Mouse (Mus musculus) kidney, adult 8-10 months (tissue): Measurements from ENCODE around the gene AL607142.1.

Source experiments
- DNase-seq, 2 experiments: peaks; one replicate each; pipeline ENCODE4 v3.0.0; 2022

AL607142.1 gene

DNA sequence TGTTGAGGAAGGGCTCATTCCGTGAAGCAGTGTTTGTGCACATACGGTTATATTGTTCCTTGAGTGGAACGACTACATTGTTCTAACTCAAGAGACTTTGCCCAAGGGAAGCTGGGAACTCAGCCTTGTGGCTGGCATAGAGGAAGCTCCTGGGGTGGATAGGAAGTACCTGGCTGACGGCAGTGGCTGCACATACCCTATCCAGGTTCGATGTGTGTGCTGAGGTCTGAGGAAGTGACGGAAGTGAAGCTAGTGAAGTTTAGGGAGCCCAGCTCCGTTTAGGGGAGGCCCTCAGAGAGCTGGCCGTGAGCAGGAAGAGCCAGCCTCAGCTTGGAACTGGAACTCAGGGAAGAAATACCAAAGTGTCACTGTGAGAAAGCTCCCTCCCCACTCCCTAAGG is 43.0 kb downstream of the AL607142.1 start:
- no peak for DNase-seq

DNA sequence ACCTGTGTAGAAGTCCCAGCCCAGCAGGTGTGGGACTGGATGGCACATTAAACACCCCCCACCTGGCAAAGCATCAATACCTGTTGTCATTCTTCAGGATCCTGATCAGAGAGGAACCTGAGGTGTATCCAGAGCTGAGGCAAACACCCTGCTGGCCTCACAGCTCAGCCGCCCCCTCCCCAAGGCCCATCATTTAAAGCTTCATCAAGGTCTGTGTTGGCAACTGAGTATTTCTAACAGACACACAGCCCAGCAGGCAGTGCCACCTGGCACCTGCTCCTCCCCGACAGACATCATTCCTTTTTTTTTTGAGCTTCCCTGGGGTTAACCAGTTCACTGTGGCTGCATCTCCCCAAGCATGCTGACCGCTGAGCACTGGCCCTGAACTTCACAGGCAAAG is 50.7 kb downstream of the AL607142.1 start:
- DNase-seq = no peak

DNA sequence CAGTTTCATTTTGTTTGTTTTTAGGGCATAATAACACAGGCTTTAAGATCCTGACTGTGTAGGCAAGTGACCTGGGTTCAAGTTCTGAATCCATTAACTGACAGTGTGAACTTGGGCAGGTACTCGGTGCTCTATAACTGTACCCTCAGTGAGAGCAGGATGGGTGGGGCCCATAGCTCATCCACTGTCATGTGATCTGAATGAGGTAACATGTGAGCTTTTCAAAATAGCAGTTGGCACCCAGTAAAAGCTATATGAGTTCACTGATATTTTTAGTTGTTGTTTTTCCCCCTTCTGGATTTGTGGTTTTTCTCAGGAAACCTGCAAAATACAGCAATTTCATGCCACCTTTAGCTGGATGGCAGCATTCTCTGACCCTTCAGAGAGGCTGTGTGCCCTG is 51.5 kb downstream of the AL607142.1 start:
- DNase-seq = no peak

DNA sequence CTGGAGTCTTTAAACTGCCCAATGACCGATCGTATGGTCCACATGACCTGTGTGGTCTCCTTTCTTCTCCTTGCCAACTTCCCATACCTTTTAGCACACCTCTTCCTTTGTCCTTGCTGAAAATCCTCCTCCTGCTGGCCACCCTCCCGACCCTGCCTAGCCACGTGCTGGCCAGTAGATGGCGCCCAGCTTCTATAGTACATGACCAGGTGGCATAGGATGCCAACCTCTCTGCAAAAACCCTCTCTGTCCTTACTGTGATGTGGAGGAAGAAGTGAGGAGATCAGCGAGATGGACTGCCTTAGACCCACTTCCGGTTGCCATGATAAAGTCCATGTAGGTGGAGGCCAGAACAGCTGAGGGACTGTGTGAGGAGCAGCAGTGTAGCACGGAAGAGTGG is 55.5 kb downstream of the AL607142.1 start:
- peak; percentile 28 to 71 for DNase-seq

DNA sequence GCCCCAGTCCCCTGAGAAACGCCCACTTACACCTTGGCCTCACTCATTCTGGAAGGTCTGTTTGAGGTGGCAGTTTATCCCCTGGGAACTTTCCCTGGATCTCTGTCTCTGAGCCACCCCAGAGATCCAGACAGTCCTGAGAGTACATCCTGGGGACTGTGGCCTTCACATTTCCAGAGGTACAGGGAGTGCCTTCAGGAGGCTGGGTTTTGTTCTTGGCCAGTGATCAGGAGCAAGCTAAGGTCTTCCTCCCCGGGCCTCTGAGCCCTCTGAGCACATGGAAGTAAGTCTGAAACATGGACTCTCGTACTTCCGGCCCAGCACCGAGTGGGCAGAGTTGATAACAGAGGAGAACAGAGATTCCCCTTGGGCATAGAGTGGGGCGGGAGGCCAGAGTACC is 59.9 kb downstream of the AL607142.1 start:
- DNase-seq = no peak

DNA sequence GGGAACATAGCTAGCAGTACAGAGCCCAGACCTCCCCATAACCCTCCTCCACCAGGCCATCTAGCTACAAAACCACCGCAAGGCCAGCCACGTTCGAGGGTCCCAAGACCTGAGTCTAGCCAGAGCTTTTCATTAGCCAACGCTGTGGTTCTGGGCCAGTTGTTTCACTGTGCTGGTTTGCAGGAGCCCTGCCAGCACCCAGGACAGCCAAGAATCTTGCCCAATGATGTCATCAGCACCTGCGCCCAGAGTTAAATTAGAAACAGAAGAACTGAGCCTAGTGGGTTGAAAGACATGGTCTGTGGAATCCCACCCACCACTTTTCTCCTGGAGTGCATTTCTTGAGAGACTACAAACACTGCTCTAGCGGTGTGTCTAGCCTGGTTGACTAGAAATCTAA is 61.3 kb downstream of the AL607142.1 start:
- DNase-seq = peak in 1 of 2 experiments; percentile 15

DNA sequence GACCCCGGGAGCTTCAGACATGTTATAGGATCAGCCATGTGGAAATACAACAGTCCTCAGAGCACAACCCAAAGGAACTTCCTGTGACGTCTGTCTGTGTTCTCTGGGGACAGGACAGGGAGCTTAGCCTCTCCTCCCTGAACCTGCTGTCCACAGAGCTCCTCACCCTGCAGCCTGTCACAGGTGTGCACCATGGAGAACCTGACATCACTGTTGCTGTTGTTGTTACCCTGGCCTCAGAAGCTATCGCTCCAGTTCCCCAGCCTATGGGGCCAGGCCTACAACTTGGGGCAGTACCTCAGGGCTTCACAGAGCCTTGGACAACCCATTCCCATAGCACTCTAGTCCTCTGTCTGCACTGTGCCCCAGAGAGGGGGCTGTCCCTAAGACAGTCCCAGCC is 62.5 kb downstream of the AL607142.1 start:
- no peak for DNase-seq

DNA sequence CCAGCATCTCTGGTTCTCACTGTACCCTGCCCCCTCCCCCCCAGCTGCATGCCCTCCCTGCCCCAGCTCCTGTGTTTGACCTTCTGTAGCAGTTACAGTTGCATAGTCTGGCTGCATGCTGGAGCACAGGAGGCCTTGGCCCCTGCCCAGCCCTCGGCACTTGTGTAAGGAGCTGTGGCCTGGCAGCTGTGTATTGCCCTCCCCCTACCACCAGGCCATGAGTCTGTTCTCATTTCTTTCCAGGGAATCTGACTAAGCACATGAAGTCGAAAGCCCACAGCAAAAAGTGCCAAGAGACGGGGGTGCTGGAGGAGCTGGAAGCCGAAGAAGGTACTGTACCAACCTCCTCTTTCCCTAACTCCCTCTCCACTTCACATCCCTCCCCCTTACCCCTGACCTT is 63.2 kb downstream of the AL607142.1 start:
- DNase-seq = no peak

DNA sequence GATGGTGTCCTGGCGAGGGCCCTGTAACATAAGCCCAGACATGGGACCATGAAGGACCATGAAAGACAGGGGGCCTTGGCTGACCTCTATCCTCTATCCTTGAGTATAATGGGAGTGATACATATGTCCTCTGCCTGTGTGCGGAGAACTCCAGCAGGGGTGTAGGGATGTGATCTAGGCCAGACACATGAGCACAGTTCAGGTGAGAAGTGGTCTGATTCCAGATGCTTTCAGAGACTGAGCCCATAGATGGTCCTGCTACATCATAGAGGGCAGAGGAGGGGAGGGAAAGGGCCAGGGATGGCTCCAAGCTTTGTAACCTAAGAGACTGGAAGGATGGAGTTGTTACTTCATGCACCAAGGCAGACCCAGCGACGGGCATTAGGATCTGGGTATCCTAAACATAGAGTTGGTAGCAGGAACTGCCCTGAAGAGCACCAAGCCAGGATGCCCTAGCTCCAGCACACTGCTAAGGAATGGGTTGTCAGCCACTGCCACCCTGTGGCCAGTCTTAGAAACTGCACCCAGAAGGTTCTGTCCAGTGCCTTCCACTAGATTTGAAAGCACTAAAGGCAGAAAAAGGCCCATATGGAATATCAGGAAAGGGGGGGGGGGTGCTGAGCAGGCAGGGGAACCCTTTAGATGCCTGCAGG is 64.6 kb downstream of the AL607142.1 start:
- peak; percentile 15 to 45 for DNase-seq

DNA sequence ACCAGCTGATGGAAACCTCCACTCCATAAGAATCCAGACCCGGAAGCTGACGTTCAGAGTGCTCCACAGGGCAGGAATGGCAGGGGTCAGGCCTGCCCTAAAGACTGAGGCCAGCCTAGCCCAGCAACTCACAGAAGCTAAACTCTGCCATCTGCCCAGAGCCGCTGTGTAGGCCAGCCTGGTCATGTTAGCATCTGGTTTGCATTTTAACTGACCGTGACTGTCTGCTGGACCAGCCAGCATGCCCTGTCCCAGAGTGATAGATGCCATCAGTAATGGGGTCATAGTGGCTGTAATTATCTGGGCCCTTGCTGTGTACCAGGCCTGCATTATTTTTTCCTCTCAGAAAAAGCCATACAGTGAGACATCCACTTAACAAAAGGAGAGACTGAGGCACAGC is 66.1 kb downstream of the AL607142.1 start:
- DNase-seq = no peak

DNA sequence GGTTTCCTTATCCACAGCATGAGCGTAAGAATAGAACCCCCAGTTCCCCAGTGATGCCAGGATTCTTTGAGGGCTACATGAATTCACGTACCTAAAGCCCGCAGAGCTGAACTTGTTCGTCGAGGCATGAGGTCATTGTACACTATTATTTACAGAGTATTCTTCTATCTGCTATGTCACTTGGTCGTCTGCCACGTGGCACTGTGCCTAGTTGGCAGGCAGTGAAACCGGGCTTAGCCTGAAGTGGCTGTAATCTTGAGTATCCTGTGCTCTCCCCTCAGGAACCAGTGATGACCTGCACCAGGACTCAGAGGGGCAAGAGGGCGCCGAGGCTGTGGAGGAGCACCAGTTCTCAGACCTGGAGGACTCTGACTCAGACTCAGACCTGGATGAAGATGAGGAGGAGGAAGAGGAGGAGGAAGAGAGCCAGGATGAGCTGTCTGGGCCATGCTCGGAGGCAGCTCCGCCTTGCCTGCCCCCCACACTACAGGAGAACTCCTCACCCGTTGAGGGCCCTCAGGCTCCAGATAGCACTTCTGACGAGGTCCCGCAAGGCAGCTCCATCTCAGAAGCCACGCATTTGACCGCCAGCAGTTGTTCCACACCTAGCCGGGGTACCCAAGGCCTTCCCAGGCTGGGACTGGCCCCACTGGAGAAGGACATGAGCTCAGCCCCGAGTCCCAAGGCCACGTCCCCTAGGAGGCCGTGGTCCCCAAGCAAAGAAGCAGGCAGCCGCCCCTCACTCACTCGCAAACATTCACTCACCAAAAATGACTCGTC is 66.8 kb downstream of the AL607142.1 start:
- peak; percentile 65 to 70 for DNase-seq

DNA sequence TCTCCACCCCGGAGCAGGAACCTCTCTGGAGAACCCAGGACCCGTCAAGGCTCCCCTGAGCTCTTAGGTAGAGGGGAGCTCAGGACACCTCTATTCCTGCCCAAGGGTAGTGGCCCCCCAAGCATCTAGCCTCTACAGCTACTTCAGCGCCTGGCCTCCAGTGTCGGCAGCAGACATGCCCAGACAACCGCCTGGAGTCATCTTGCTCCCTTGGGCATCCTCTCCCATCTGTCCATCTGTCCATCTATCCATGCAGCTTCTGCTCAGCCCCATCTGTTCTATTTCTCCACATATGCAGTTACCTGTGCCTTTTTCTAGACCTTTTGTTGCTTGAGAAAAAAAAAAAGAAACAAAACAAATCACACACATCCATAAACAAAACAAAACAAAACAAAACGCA is 69.4 kb downstream of the AL607142.1 start:
- no peak for DNase-seq

DNA sequence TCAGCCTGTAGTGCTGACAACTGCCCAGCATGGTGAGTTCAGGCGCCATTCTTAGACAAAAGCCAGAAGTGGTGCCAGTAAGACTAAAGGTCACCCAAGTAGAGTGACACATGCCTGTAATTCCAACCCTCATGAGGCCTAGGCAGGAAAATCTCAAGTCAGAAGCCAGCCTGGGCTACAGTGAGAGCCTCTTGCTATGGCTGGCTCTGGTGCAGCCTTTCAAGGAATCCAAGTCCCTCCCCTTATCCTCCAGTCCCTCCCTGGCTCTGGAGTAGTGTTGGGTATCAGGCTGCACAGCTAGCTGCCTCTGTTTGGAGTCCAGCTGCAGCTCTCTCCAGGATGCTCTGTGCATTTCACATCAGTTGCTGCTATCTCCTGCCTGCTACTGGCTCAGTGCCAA is 77.0 kb downstream of the AL607142.1 start:
- no peak for DNase-seq

DNA sequence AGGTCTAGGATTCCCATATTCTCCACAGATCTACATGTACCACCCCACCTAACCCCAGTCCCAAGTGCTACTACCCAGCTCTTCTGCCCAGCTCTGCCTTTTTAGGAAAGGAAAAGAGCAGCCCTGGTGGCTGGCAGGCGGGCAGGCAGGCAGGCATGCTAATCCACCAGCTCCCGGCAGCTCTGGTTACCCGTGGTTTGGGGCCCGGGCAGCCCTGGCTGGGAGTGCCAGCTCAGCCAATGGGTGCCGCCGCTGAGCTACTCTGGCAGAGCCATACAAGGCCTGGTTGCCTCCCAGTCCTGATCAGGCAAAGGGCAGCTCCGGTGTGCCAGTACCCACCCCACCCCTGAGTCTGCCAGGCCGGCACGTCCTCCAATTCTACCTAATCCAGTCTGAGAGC is 78.1 kb downstream of the AL607142.1 start:
- DNase-seq = no peak
